Mouse (Mus musculus) C2C12 (cell line): ENCODE data around the gene Lsm7.

Experiments used
- CTCF ChIP-seq: IDR thresholded peaks from one replicate; pipeline ENCODE4 v1.5.1; 2011; ENCODE audit not compliant: control insufficient read depth, insufficient read depth, insufficient read length
- USF1 ChIP-seq: IDR thresholded peaks from one replicate; pipeline ENCODE4 v1.6.1; 2011; ENCODE audit warnings: low read depth, mild to moderate bottlenecking, control low read depth, moderate library complexity

GRCm38 (mm10) chr10:80812391-80813041 is 42.5 kb downstream of the Lsm7 start:
- TF ChIP-seq CTCF = no peak
- TF ChIP-seq USF1 = no peak
